Mouse (Mus musculus) CH12.LX (cell line): ENCODE measurements around the gene Efhd1. TPM values are rescaled to one million over a fixed set of nuclear protein-coding genes. Genes with fewer than 3 reads are reported as not detected.
A peak's percentile ranks its signal among the peaks of the same experiment; 100 is the strongest.

Experiments used
- DNase-seq: peaks from one replicate; pipeline ENCODE4 v3.0.0-alpha.2; 2013; ENCODE audit errors: extremely low read depth
- H3K27ac ChIP-seq: 2 replicates; pipeline ENCODE4 v1.5.1; 2012; ENCODE audit warnings: low read depth, mild to moderate bottlenecking, control low read depth, moderate library complexity; ENCODE audit not compliant: insufficient read depth
- H3K27me3 ChIP-seq: replicated peaks from 2 replicates; pipeline ENCODE3; 2012; ENCODE audit warnings: inconsistent platforms
- H3K36me3 ChIP-seq, 2 experiments: replicated peaks in 1 of 2; 2 replicates each; pipeline versions ENCODE3 to v1.6.1; 2012; ENCODE audit warnings: inconsistent platforms in 1 of 2, low read length in 1 of 2, mild to moderate bottlenecking in 1 of 2, mixed read lengths in 1 of 2, moderate library complexity in 1 of 2; ENCODE audit not compliant: control insufficient read depth in 1 of 2, insufficient read depth in 1 of 2
- H3K4me1 ChIP-seq, 2 experiments: 2 replicates each; pipeline ENCODE4 v1.6.1; 2012; ENCODE audit warnings: inconsistent platforms in 1 of 2, moderate library complexity in 1 of 2; ENCODE audit not compliant: insufficient read depth in 2 of 2, control insufficient read depth in 1 of 2
- H3K4me2 ChIP-seq: 2 replicates; pipeline ENCODE4 v1.6.1; 2012; ENCODE audit warnings: low read depth, mild to moderate bottlenecking, control low read depth; ENCODE audit not compliant: poor library complexity, insufficient read depth, severe bottlenecking
- H3K4me3 ChIP-seq, 3 experiments: fragments of 150-350 bp in 1 of 3; sonication (generic) in 1 of 3; replicated peaks in 1 of 3; 2 replicates each; pipeline versions ENCODE3 to v1.5.1; 2011 to 2012; ENCODE audit warnings: low read depth in 2 of 3, low read length in 2 of 3, mild to moderate bottlenecking in 2 of 3, moderate library complexity in 2 of 3, control low read depth in 1 of 3, improper control_type of control experiment in 1 of 3, inconsistent platforms in 1 of 3, mixed read lengths in 1 of 3; ENCODE audit not compliant: poor library complexity in 1 of 3
- H3K79me2 ChIP-seq: replicated peaks from 2 replicates; pipeline ENCODE4 v1.6.1; 2012; ENCODE audit warnings: mild to moderate bottlenecking, moderate library complexity; ENCODE audit not compliant: control insufficient read depth, poor library complexity, insufficient read depth, severe bottlenecking; ENCODE audit errors: extremely low read depth
- H3K9ac ChIP-seq: 2 replicates; pipeline ENCODE4 v1.6.1; 2012; ENCODE audit warnings: low read depth, mild to moderate bottlenecking, control low read depth, moderate library complexity; ENCODE audit not compliant: insufficient read depth
- H3K9me3 ChIP-seq: replicated peaks from 2 replicates; pipeline ENCODE3; 2012; ENCODE audit warnings: low read length, inconsistent platforms, mixed read lengths
- BHLHE40 ChIP-seq: IDR thresholded peaks from 2 replicates; pipeline ENCODE4 v1.6.1; 2011; ENCODE audit warnings: mild to moderate bottlenecking, low read depth, low read length, improper control_type of control experiment
- CHD1 ChIP-seq: IDR thresholded peaks from 2 replicates; pipeline ENCODE4 v1.6.1; 2012; ENCODE audit warnings: low read depth, low read length, improper control_type of control experiment, inconsistent platforms
- CHD2 ChIP-seq: IDR thresholded peaks from 2 replicates; pipeline ENCODE4 v1.6.1; 2011; ENCODE audit warnings: low read length, improper control_type of control experiment
- CTCF ChIP-seq, 2 experiments: IDR thresholded peaks in 1 of 2; conservative IDR thresholded peaks in 1 of 2; 2 replicates each; pipeline ENCODE4 v1.5.1; 2011 to 2012; ENCODE audit warnings: low read depth in 2 of 2, low read length in 2 of 2, improper control_type of control experiment in 1 of 2, inconsistent platforms in 1 of 2, mild to moderate bottlenecking in 1 of 2, moderate library complexity in 1 of 2
- E2F4 ChIP-seq: IDR thresholded peaks from 2 replicates; pipeline ENCODE4 v1.6.1; 2011; ENCODE audit warnings: low read depth, low read length, improper control_type of control experiment; ENCODE audit not compliant: insufficient replicate concordance
- ELF1 ChIP-seq: IDR thresholded peaks from 2 replicates; pipeline ENCODE4 v1.6.1; 2014; ENCODE audit warnings: low read depth, mild to moderate bottlenecking, inconsistent platforms, low read length, improper control_type of control experiment
- EP300 ChIP-seq: IDR thresholded peaks from 2 replicates; pipeline ENCODE4 v1.6.1; 2011; ENCODE audit warnings: low read length, improper control_type of control experiment
- ETS1 ChIP-seq: conservative IDR thresholded peaks from 2 replicates; pipeline ENCODE4 v1.6.1; 2012; ENCODE audit warnings: low read depth, mild to moderate bottlenecking, inconsistent platforms, low read length, improper control_type of control experiment, moderate library complexity
- GABPA ChIP-seq: IDR thresholded peaks from 2 replicates; pipeline ENCODE4 v1.6.1; 2012; ENCODE audit warnings: low read depth, low read length, improper control_type of control experiment, inconsistent platforms; ENCODE audit not compliant: insufficient replicate concordance
- HCFC1 ChIP-seq: IDR thresholded peaks from 2 replicates; pipeline ENCODE4 v1.6.1; 2012; ENCODE audit warnings: low read depth, mild to moderate bottlenecking, inconsistent platforms, low read length, improper control_type of control experiment
- IRF4 ChIP-seq: IDR thresholded peaks from 2 replicates; pipeline ENCODE4 v1.6.1; 2014; ENCODE audit warnings: low read depth, mild to moderate bottlenecking, inconsistent platforms, low read length, improper control_type of control experiment
- JUN ChIP-seq: IDR thresholded peaks from 2 replicates; pipeline ENCODE4 v1.6.1; 2011; ENCODE audit warnings: low read depth, mild to moderate bottlenecking, low read length, improper control_type of control experiment, moderate library complexity; ENCODE audit not compliant: insufficient read depth
- JUND ChIP-seq: conservative IDR thresholded peaks from 2 replicates; pipeline ENCODE4 v1.6.1; 2011; ENCODE audit warnings: low read depth, low read length, improper control_type of control experiment
- KAT2A ChIP-seq: IDR thresholded peaks from 2 replicates; pipeline ENCODE4 v1.6.1; 2012; ENCODE audit warnings: low read length, improper control_type of control experiment, inconsistent platforms; ENCODE audit not compliant: insufficient replicate concordance
- MAFK ChIP-seq: IDR thresholded peaks from 2 replicates; pipeline ENCODE4 v1.6.1; 2011; ENCODE audit warnings: low read length, improper control_type of control experiment; ENCODE audit not compliant: insufficient replicate concordance
- MAX ChIP-seq: IDR thresholded peaks from 2 replicates; pipeline ENCODE4 v1.6.1; 2011; ENCODE audit warnings: low read length, improper control_type of control experiment
- MAZ ChIP-seq: IDR thresholded peaks from 2 replicates; pipeline ENCODE4 v1.6.1; 2012; ENCODE audit warnings: low read depth, mild to moderate bottlenecking, inconsistent platforms, low read length, improper control_type of control experiment, moderate library complexity
- MEF2A ChIP-seq: IDR thresholded peaks from 2 replicates; pipeline ENCODE4 v1.6.1; 2014; ENCODE audit warnings: low read depth, mild to moderate bottlenecking, inconsistent platforms, low read length, improper control_type of control experiment, borderline replicate concordance
- MXI1 ChIP-seq: IDR thresholded peaks from 2 replicates; pipeline ENCODE4 v1.6.1; 2011; ENCODE audit warnings: mild to moderate bottlenecking, low read depth, low read length, improper control_type of control experiment
- MYC ChIP-seq: IDR thresholded peaks from 2 replicates; pipeline ENCODE4 v1.6.1; 2011; ENCODE audit warnings: low read depth, mild to moderate bottlenecking, improper control_type of control experiment, low read length
- NELFE ChIP-seq: IDR thresholded peaks from 2 replicates; pipeline ENCODE4 v1.6.1; 2011; ENCODE audit warnings: low read depth, low read length, improper control_type of control experiment
- NRF1 ChIP-seq: IDR thresholded peaks from 2 replicates; pipeline ENCODE4 v1.6.1; 2014; ENCODE audit warnings: low read depth, mild to moderate bottlenecking, inconsistent platforms, low read length, improper control_type of control experiment, moderate library complexity
- POLR2A ChIP-seq: IDR thresholded peaks from 2 replicates; pipeline ENCODE4 v1.6.1; 2011; ENCODE audit warnings: low read depth, mild to moderate bottlenecking, improper control_type of control experiment, low read length
- POLR2AphosphoS2 ChIP-seq: IDR thresholded peaks from 2 replicates; pipeline ENCODE4 v1.6.1; 2011; ENCODE audit warnings: low read depth, low read length, improper control_type of control experiment
- RAD21 ChIP-seq: IDR thresholded peaks from 2 replicates; pipeline ENCODE4 v1.6.1; 2011; ENCODE audit warnings: low read depth, mild to moderate bottlenecking, low read length, improper control_type of control experiment, moderate library complexity
- SIN3A ChIP-seq: IDR thresholded peaks from 2 replicates; pipeline ENCODE4 v1.6.1; 2012; ENCODE audit warnings: low read length, improper control_type of control experiment, inconsistent platforms
- SMC3 ChIP-seq: IDR thresholded peaks from 2 replicates; pipeline ENCODE4 v1.6.1; 2011; ENCODE audit warnings: low read depth, low read length, improper control_type of control experiment
- TBP ChIP-seq: conservative IDR thresholded peaks from 2 replicates; pipeline ENCODE4 v1.6.1; 2011; ENCODE audit warnings: low read depth, low read length, improper control_type of control experiment
- TCF12 ChIP-seq: IDR thresholded peaks from 2 replicates; pipeline ENCODE4 v1.6.1; 2014; ENCODE audit warnings: low read depth, mild to moderate bottlenecking, inconsistent platforms, low read length, improper control_type of control experiment
- UBTF ChIP-seq: IDR thresholded peaks from 2 replicates; pipeline ENCODE4 v1.6.1; 2012; ENCODE audit warnings: low read depth, mild to moderate bottlenecking, inconsistent platforms, low read length, improper control_type of control experiment, moderate library complexity
- USF1 ChIP-seq: IDR thresholded peaks from 2 replicates; pipeline ENCODE4 v1.6.1; 2014; ENCODE audit warnings: low read depth, mild to moderate bottlenecking, inconsistent platforms, low read length, improper control_type of control experiment
- USF2 ChIP-seq: conservative IDR thresholded peaks from 2 replicates; pipeline ENCODE4 v1.6.1; 2011; ENCODE audit warnings: low read depth, low read length, improper control_type of control experiment
- ZC3H11A ChIP-seq: IDR thresholded peaks from 2 replicates; pipeline ENCODE4 v1.6.1; 2012; ENCODE audit warnings: low read depth, mild to moderate bottlenecking, inconsistent platforms, low read length, improper control_type of control experiment
- ZMIZ1 ChIP-seq: IDR thresholded peaks from 2 replicates; pipeline ENCODE4 v1.6.1; 2012; ENCODE audit warnings: low read depth, mild to moderate bottlenecking, inconsistent platforms, low read length, improper control_type of control experiment
- ZNF384 ChIP-seq: IDR thresholded peaks from 2 replicates; pipeline ENCODE4 v1.6.1; 2012; ENCODE audit warnings: low read depth, low read length, improper control_type of control experiment, inconsistent platforms
- dilution Hi-C: fragments of 300-500 bp; cut with MboI; formaldehyde crosslinking; loops from 2 replicates; pipeline ENCODE4 v1.14.3; 2020; ENCODE audit warnings: low sequenced_read_pairs; ENCODE audit not compliant: extremely low pct_unique_long_range_greater_than_20kb, extremely low pct_ligation_motif_present
- in situ Hi-C: fragments of 300-500 bp; cut with MboI; formaldehyde crosslinking; loops from 3 replicates; pipeline ENCODE4 v1.14.3; 2019; ENCODE audit warnings: low sequenced_read_pairs, low pct_ligation_motif_present, low pct_unique_long_range_greater_than_20kb, mixed read lengths
- polyA plus RNA-seq: library from polyadenylated mRNA; unstranded; fragments of >175 nt; gene quantifications from 2 replicates; pipeline ENCODE4 v1.2.1, GENCODE M21; 2012; ENCODE audit warnings: low read depth; ENCODE audit not compliant: insufficient read length
- total RNA-seq, 2 experiments: library from RNA; depleted of rRNA; stranded (reverse); fragments of 300-350 nt in 1 of 2; fragments of >200 nt in 1 of 2; gene quantifications; 2 replicates each; pipeline ENCODE4 v1.2.3; 2012 to 2014

The Efhd1 gene
- total and polyA plus RNA-seq, 3 experiments = 0.12 to 1.2 (median 0.13) TPM

DNA sequence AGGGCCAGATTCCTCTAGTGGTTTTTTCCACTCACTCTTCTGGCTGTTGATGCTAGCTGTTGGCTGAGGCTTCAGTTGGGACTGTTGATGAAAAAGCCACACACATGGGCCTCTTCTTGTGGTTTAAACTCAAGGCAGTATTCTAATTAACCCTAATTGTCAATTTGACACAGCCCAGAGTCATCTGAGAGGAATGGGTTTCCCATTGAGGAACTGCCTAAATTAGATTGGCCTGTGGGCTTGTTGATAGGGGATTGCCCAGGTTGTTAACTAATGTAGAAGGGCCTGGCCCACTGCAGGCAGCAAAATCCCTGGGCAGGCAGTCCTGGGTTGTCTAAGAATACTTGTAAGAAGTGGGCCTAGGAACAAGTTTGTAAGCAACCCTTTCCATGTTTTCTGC is 60.5 kb downstream of the Efhd1 start (continued):
- TF ChIP-seq MAZ = no peak; the same call in 1 of the 2 replicates
- no peak; the same call in 1 of the 2 replicates for TF ChIP-seq SIN3A
- TF ChIP-seq BHLHE40 = peak; percentile 82
- peak; percentile 87 for TF ChIP-seq TCF12
- TF ChIP-seq ELF1 = peak; percentile 70
- peak; percentile 66; the same call in 1 of the 2 replicates for TF ChIP-seq MAX
- peak; percentile 75 for TF ChIP-seq MAFK
- TF ChIP-seq RAD21 = peak; percentile 3
- peak; percentile 91 for TF ChIP-seq IRF4
- TF ChIP-seq SMC3 = no peak
- TF ChIP-seq POLR2A = peak; percentile 49
- TF ChIP-seq, all 38 proteins: peak for 23

DNA sequence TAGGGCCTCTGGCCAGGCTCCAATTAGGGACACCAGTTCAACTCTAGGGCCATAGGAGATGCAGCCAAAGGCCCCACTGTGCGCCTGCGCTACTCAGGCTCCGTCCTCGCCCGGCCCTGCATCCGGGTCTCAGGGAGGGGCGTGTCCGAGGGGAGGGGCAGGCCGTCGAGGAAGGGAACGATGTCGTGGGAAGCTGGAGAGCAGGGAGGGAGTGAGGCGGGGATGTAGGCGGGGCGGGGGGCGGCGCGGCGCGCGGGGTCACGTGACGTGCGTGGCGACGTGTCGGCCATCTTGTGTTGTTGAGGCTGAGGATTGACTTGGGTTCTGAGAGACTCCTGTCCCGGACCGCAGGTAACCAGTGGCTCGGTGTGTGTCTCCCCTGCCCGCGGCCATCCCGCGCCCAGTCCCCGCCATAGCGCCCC is 62.6 kb downstream of the Efhd1 start, which contains the start of gene Gigyf2:
Gene Gigyf2, plus strand, starts transcription at position 257 of the 422 bp plus-strand sequence.
- DNase-seq = peak; percentile 96
- Histone ChIP-seq H3K4me1 (peaks cover 11 to 61% of the 10 kb centered on the region in 2 experiments), H3K27ac (peak within 1 kb of the TSS; percentile 85), H3K36me3 (peaks cover 2 to 12% of the 10 kb centered on the region in 2 experiments), H3K9me3 (no peaks in the 10 kb centered on the region), H3K27me3 (no peaks in the 10 kb centered on the region), H3K4me3 (peak within 1 kb of the TSS; percentile 50 to 98 (median 95)), H3K79me2 (peaks cover 40% of the 10 kb centered on the region), H3K4me2 (peak within 1 kb of the TSS; percentile 30; the same call in 1 of the 2 replicates), H3K9ac (peak within 1 kb of the TSS; percentile 85)
- in situ Hi-C loops (no loop called here), dilution Hi-C loops (no loop called here)
- TF ChIP-seq JUN (no peak), TCF12 (peak; percentile 64), USF2 (peak; percentile 91), MYC (no peak), HCFC1 (peak; percentile 68), MAX (peak; percentile 82), KAT2A (no peak), ELF1 (peak; percentile 83), TBP (peak; percentile 56; the same call in 1 of the 2 replicates), GABPA (no peak), EP300 (no peak), ZNF384 (no peak), MAZ (peak; percentile 94), JUND (no peak), E2F4 (no peak), ETS1 (no peak), USF1 (peak; percentile 97), POLR2A (peak; percentile 79), RAD21 (no peak), NRF1 (peak; percentile 97), UBTF (no peak), MEF2A (no peak; the same call in 1 of the 2 replicates), BHLHE40 (peak; percentile 94), SMC3 (no peak), IRF4 (0 out of 2 replicates have a peak, but pooled peaks have one; percentile 10), MXI1 (no peak; the same call in 1 of the 2 replicates), POLR2AphosphoS2 (no peak), CHD2 (no peak), CHD1 (no peak), NELFE (peak; percentile 70; the same call in 1 of the 2 replicates), ZC3H11A (no peak), ZMIZ1 (peak; percentile 77; the same call in 1 of the 2 replicates), CTCF (conservative IDR thresholded peaks at IDR 0.05 in 1 of 2, IDR thresholded peaks at IDR 0.05 in 1 of 2; ENCODE audit: low read depth in 2 of 2, low read length in 2 of 2) (no peak)
